Mouse (Mus musculus): ENCODE measurements around the gene Gnmt.

- no peak for TF ChIP-seq CTCF (IDR thresholded peaks at IDR 0.05)
- no peak for TF ChIP-seq EP300 (IDR thresholded peaks at IDR 0.05)
These were observed 50.1 kb downstream of the Gnmt start for GRCm38 (mm10) chr17:46678911-46679310.

Measured in lung, postnatal 0 days (tissue).